Mouse (Mus musculus) Patski (cell line): ENCODE data around the gene Ptbp3. TPM values are rescaled to one million over a fixed set of nuclear protein-coding genes. Genes with fewer than 3 reads are reported as not detected.

Source experiments
- ATAC-seq: fragments of 100-300 bp; one replicate; pipeline ENCODE4 v1.8.0; 2021
- CTCF ChIA-PET: fragments of 350-600 bp; sonication (Branson Sonifier 250); formaldehyde crosslinking; loops from one replicate; lab custom pipeline; 2022; ENCODE audit warnings: inconsistent platforms; lab: Charles Lee
- POLR2A ChIA-PET: fragments of 350-600 bp; sonication (Branson Sonifier 250); formaldehyde crosslinking; loops from one replicate; lab custom pipeline; 2022; ENCODE audit warnings: antibody characterized with exemption, inconsistent platforms; lab: Charles Lee
- DNase-seq: peaks from one replicate; pipeline ENCODE4 v3.0.0-alpha.2; 2011; ENCODE audit warnings: low read depth, low spot score
- H3K27me3 ChIP-seq: fragments of 371-371 bp; one replicate; pipeline ENCODE4 v1.5.1; 2021
- CTCF ChIP-seq: fragments of 100-300 bp; IDR thresholded peaks from one replicate; pipeline ENCODE4 v1.5.1; 2021
- in situ Hi-C: fragments of 300-500 bp; cut with MboI; formaldehyde crosslinking; loops from 3 replicates; pipeline ENCODE4 v1.11.1; 2018; ENCODE audit warnings: low pct_unique_long_range_greater_than_20kb, mixed read lengths
- polyA plus RNA-seq: library from polyadenylated mRNA; unstranded; gene quantifications from one replicate; pipeline ENCODE4 v1.2.3, GENCODE M21; 2021

The Ptbp3 gene
- polyA plus RNA-seq, 1 experiment from 2014 or later = 41.4 TPM

DNA sequence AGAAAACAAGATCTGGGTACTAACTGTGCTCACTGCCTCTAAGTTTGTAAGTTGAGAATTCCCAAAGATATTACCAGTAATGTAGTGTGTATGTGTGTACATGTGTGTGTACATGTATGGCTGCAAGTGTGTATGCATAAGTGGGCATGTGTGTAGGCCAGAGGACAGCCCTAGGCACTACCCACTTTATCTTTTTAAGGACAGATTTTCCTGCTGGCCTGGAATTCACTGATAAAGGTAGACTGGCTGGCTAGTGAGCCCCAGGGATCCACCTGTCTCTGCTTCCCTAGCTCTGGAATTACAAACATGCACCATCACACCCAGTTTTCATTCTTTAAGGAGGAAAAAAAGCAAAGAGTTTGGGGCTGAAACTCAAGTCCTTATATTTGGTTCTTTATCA is 6.0 kb upstream of the Ptbp3 start:
- ATAC-seq (no peak), DNase-seq (no peak)
- CTCF ChIA-PET = no interaction called here
- in situ Hi-C loops = no loop called here
- no peak for TF ChIP-seq CTCF
- POLR2A ChIA-PET = no interaction called here
- no peaks in the 10 kb centered on the region for H3K27me3 ChIP-seq

DNA sequence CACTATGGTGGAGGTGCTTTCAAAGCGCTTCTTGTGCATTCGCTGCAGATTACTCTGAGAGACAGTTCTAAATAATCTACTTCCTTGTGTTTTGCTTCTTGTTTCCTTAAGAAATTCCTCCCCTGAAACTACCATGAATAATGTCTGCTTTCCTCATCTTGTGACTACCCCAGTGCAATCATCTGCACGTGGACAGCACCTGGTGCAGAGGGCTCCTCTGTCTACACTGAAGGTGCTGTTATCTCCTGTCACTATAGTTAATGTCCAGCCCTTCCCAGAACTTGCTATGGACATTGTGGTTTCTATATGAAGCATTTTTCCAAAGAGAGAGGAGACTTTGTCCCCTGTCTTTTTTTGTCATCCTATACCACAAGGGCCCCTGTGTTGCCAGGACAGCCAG is 4.4 kb upstream of the Ptbp3 start:
- DNase-seq (no peak), ATAC-seq (no peak)
- H3K27me3 ChIP-seq = no peaks in the 10 kb centered on the region
- no peak for TF ChIP-seq CTCF
- CTCF ChIA-PET = interaction anchor here (1.4 kb wide), 1 partner anchor 9 kb away, joined by 3 read pairs; no protein-coding TSS in a partner anchor
- in situ Hi-C loops = no loop called here
- POLR2A ChIA-PET = no interaction called here

DNA sequence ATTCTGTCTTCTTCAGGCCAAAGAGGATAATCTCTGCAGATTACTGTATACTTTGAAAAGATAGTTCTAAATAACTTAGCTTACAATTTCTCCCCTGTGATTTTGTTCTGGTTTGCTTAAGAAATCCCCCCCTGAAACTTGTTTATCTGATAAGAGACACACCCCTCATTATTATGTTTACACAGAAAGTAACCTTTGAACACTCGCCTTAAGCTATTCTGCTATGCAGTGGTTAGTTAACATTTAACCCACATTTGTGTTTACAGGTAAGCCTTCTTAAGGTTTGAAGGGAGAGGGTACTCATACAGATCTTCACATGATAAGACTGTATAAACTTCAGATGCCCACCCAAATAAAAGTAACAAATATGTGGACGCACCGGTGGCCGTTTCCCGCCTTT is 3.7 kb upstream of the Ptbp3 start:
- TF ChIP-seq CTCF = no peak
- in situ Hi-C loops = no loop called here
- DNase-seq (no peak), ATAC-seq (no peak)
- H3K27me3 ChIP-seq = no peaks in the 10 kb centered on the region
- CTCF ChIA-PET = interaction anchor here (0.8 to 1.4 kb wide), 2 partner anchors 10 to 17 kb away, joined by 3 read pairs; no protein-coding TSS in a partner anchor
- POLR2A ChIA-PET = no interaction called here

GRCm38 (mm10) chr4:59551901-59552300 is 2.7 kb upstream of the Ptbp3 start:
- no peaks in the 10 kb centered on the region for H3K27me3 ChIP-seq
- POLR2A ChIA-PET = no interaction called here
- ATAC-seq (no peak), DNase-seq (no peak)
- in situ Hi-C loops = no loop called here
- no peak for TF ChIP-seq CTCF
- CTCF ChIA-PET = interaction anchor here (1.4 kb wide), 1 partner anchor 171 kb away, joined by 5 read pairs; no protein-coding TSS in a partner anchor

DNA sequence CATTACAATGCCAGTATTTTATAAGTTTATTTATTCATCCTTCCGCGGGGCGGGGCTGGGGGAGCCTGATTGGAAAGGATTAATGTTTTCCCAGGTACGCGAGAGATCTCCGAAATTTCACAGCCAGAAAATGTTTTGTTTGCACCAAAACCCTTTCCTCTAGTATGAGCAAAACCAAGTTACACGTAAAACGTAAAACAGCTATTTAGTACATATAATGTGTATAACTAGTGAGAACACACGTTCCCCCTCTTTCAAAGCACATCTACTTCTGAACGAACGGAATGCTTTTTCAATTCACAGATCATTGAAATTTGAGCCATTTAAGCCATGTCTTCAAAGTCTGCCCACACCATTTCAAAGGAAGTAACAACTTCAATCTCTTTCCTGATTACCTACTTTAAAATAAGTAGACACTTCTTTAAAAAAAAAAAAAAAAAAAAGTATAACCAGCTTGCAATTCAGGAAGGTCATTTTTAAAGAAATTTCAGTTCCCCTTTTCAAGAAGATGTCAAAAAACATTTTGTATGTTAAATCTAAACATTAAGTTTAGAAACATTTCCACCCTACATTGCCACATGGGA is 905 bp upstream of the Ptbp3 start:
- ATAC-seq (no peak), DNase-seq (no peak)
- CTCF ChIA-PET = interaction anchor here (1.1 kb wide), 1 partner anchor 19 kb away, joined by 4 read pairs; no protein-coding TSS in a partner anchor
- H3K27me3 ChIP-seq = no peaks in the 10 kb centered on the region
- TF ChIP-seq CTCF = no peak
- POLR2A ChIA-PET = no interaction called here
- in situ Hi-C loops = no loop called here

DNA sequence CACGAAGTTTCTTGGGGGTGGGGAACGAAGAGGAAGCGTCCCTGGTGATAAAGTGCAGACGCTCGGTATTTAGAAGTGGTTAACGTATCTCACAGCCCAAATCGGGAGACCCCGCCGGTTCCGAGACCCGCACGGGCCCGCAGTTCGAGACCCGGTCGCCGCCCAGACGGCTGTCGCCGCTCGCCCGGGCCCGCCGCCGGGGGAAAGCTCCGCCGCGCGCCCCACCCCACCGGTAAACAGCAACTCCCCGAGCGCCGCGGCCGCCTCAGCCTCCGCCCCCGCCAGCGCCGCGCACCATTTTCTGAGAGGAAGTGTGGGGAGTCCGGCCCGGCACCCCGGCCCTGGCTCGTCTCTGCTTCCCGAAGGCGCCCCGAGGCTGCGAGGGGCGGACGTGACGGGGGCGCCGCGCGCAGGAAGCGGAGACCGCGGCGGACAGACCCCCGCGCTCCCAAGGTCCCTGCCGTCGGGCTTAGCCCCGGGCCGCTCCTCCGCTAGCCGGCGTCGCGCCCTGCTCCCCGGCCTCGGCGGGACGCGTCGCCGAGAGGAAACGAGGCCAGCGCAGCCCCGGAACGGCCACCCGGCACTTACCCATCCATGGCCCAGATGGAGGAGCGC is 497 bp downstream of the Ptbp3 start:
- POLR2A ChIA-PET = no interaction called here
- no peak for DNase-seq
- ATAC-seq = peak; percentile 77
- in situ Hi-C loops = no loop called here
- H3K27me3 ChIP-seq = no peaks in the 10 kb centered on the region
- no peak for TF ChIP-seq CTCF
- CTCF ChIA-PET = no interaction called here

GRCm38 (mm10) chr4:59548011-59548559 is 1.1 kb downstream of the Ptbp3 start:
- CTCF ChIA-PET = interaction anchor here (1.9 kb wide), 1 partner anchor 167 kb away, joined by 8 read pairs; no protein-coding TSS in a partner anchor
- POLR2A ChIA-PET = no interaction called here
- no peaks in the 10 kb centered on the region for H3K27me3 ChIP-seq
- ATAC-seq (no peak), DNase-seq (no peak)
- TF ChIP-seq CTCF = no peak
- in situ Hi-C loops = no loop called here

DNA sequence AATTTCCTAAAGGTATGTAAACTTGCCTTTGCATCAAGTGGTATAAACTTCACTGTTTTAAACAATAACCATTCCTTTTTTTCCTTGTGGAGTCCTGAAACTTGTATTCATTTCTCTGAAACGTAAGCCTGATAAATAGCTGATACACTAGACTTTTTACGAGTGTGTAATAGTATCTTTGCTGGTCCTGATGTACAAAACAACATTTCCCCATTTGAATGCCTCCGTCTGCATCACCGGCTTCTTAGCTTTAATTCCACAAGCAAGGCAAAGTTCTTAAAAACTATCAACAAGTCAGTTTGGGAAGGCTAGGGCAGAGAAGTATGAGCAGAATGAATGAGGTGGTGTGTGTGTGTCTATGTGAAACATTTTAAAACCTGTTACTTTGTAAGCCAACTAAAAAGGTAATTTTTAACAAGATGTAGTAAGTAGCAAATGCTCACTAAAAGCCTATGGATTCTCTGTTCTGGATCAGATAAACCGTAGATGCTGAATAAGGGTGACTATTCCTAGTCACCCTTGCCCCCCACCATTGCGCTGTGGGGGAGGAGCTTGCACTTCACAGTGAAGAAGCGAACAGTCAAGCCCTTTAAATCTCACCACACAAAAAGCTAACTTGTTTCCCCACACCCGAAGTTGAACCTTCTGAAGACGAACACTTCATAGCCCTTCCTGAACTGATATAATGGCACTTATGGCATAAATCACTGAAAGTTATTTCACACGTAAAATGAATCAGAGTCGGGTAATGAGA is 1.9 kb downstream of the Ptbp3 start:
- no peak for TF ChIP-seq CTCF
- ATAC-seq (no peak), DNase-seq (no peak)
- ChIA-PET POLR2A (no interaction called here), CTCF (interaction anchor here (1.9 kb wide), 1 partner anchor 166 kb away, joined by 8 read pairs; no protein-coding TSS in a partner anchor)
- H3K27me3 ChIP-seq = no peaks in the 10 kb centered on the region
- in situ Hi-C loops = no loop called here

DNA sequence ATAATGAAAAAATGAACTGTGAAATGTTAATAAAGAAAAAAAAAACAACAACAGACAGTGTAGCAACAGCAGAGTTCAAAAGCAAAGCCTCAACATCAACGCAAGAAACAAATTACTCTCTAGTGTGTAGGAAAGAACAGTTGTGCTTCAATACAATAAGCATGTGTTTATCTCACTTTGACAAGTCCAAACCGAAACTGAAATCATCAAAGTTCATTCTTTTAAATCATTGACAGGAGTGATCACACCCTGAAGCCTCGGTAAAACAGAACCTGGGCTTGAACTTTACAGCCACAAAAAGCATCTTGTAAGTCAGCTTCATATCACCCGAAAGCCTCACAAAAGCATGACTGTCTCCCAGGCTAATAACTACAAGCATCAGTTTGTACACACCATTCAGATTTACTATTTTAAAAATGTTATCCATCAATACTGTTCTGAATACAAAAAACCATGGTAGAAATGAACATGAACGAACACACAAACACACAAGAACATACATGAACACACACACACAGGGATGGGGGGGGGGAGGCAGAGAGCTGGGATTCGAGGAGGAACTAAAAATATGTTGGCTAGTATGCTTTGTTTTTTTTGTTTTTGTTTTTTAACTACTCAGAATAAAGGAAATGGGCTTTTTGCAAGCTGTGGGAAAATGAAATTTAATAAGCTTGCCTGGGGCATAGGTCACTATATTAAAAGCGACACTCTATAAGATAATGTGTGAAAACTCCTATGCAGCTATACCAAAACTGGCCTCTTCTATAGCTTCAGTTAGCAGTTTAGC is 2.7 kb downstream of the Ptbp3 start:
- TF ChIP-seq CTCF = no peak
- no peak for ATAC-seq
- ChIA-PET POLR2A (no interaction called here), CTCF (interaction anchor here (1.9 kb wide), 1 partner anchor 165 kb away, joined by 8 read pairs; no protein-coding TSS in a partner anchor)
- no peaks in the 10 kb centered on the region for H3K27me3 ChIP-seq
- in situ Hi-C loops = no loop called here
- no peak for DNase-seq

DNA sequence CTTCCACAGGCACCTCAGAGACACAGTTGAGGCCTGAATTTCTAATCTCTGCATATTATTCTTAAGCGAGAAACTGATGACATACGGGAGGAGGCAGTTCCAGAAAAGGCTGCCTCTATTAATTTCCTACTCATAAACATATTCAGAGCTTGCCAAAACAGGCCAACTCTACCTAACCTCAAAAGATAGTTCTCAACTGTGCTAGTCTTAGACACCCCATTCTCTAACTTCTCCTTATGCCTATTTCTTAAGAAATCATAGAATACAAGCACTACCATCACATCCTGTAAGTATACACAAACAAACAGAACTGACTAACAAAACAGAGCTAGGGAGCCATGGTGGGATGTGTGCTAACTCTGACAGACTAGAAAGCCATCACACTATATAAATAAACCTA is 4.5 kb downstream of the Ptbp3 start:
- in situ Hi-C loops = no loop called here
- TF ChIP-seq CTCF = no peak
- POLR2A ChIA-PET = no interaction called here
- CTCF ChIA-PET = interaction anchor here (3.2 kb wide), 1 partner anchor 163 kb away, joined by 8 read pairs; no protein-coding TSS in a partner anchor
- ATAC-seq = no peak
- DNase-seq = no peak
- no peaks in the 10 kb centered on the region for H3K27me3 ChIP-seq
